Comparison of ENCODE assay signal across 9 mouse cellular contexts in the genomic region with DNA sequence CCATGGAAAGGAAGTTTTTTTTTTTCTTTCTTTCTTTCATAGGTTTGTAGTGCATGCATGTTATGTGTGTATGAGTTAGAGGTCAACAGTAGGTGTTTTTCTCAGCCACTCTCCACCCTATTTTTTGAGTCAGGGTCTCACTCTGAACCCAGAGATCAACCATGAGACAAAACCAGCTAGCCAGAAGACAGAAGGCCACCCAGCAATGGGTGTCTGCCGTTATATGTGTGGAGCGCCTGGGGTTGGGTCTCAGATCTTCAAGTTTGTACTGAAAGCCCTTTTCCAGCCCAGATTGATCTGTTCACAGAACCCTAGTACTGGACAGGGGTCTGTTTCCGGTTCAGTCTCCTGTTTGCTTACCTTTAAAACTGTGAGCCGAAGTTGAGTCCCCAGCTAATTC.
DNase-seq lines count a peak whose midpoint lies in the region; ATAC-seq and TF ChIP-seq lines count a peak whose summit lies in the region.
"Had no signal": no experiment of that assay in that cellular context is flagged by ENCODE, and none has a peak within 500 bp of the region (broad histone marks: within the 10 kb centered on the region; RNA-seq: fewer than 3 reads in every experiment).

No protein-coding gene starts in this region.

- peaks cover 36% of the 10 kb centered on the region for H3K4me1 ChIP-seq in heart, postnatal 0 days (ENCODE audit: control insufficient read depth, insufficient read depth)
- peaks cover 25% of the 10 kb centered on the region for H3K4me1 ChIP-seq in neural tube, embryonic 12.5 days
- H3K4me1 ChIP-seq in hindbrain, embryonic 15.5 days (replicated peaks), result peaks cover 22% of the 10 kb centered on the region
- H3K4me1 ChIP-seq in stomach, embryonic 16.5 days (ENCODE audit: control insufficient read depth, insufficient read depth, low read length), result peaks cover 24% of the 10 kb centered on the region

- peak overlapping the region; percentile 77 for H3K27ac ChIP-seq in heart, postnatal 0 days (ENCODE audit: low read depth)
- no peak overlapping the region for H3K27ac ChIP-seq in neural tube, embryonic 12.5 days
- H3K27ac ChIP-seq in hindbrain, embryonic 15.5 days (replicated peaks), result peak overlapping the region; percentile 27; the same call in 1 of the 2 replicates
- H3K27ac ChIP-seq in stomach, embryonic 16.5 days (ENCODE audit: low read length), result peak overlapping the region; percentile 31

- no peak for DNase-seq in heart, postnatal 0 days (ENCODE audit: low spot score)
- no peak for DNase-seq in heart, postnatal 14 days
- DNase-seq in neural tube, embryonic 10.5 days (ENCODE audit: extremely low spot score, low spot score), result no peak
- DNase-seq in layer of hippocampus, adult 8-10 months (ENCODE audit: low spot score in 2 of 2), result no peak
- DNase-seq: thymus, postnatal 25 days had no signal

- no peak for ATAC-seq in heart, postnatal 0 days (ENCODE audit: insufficient read depth, low read depth)
- ATAC-seq in neural tube, embryonic 12.5 days (ENCODE audit: low FRiP score, low read depth), result no peak; the same call in 1 of the 2 replicates
- ATAC-seq in hindbrain, embryonic 15.5 days (ENCODE audit: low FRiP score, low read depth), result no peak
- ATAC-seq in stomach, embryonic 16.5 days (ENCODE audit: insufficient read depth, low FRiP score), result no peak

- no peaks in the 10 kb centered on the region for H3K27me3 ChIP-seq in heart, postnatal 0 days (ENCODE audit: control insufficient read depth, insufficient read depth, low read length)
- no peaks in the 10 kb centered on the region for H3K27me3 ChIP-seq in neural tube, embryonic 12.5 days (replicated peaks)
- no peaks in the 10 kb centered on the region for H3K27me3 ChIP-seq in hindbrain, embryonic 15.5 days
- no peaks in the 10 kb centered on the region for H3K27me3 ChIP-seq in stomach, embryonic 16.5 days (ENCODE audit: control insufficient read depth, insufficient read depth, low read length)
- H3K27me3 ChIP-seq: embryonic facial prominence, embryonic 15.5 days had no signal

- no peaks in the 10 kb centered on the region for H3K9me3 ChIP-seq in heart, postnatal 0 days (replicated peaks; ENCODE audit: control insufficient read depth, low read length)
- H3K9me3 ChIP-seq in neural tube, embryonic 12.5 days, result no peaks in the 10 kb centered on the region
- H3K9me3 ChIP-seq in hindbrain, embryonic 15.5 days, result no peaks in the 10 kb centered on the region
- H3K9me3 ChIP-seq in stomach, embryonic 16.5 days (replicated peaks; ENCODE audit: control insufficient read depth, low read length), result no peaks in the 10 kb centered on the region
- H3K9me3 ChIP-seq: embryonic facial prominence, embryonic 15.5 days had no signal

- no peak for TF ChIP-seq CTCF in heart, postnatal 0 days (IDR thresholded peaks at IDR 0.05; ENCODE audit: low read depth)

- H3K4me2 ChIP-seq in heart, postnatal 0 days (ENCODE audit: low read depth, low read length), result peak overlapping the region; percentile 25; the same call in 1 of the 2 replicates
- H3K4me2 ChIP-seq in neural tube, embryonic 12.5 days (replicated peaks), result 0 out of 2 replicates have a peak overlapping the region, but pooled peaks have one; percentile 2
- no peak overlapping the region for H3K4me2 ChIP-seq in hindbrain, embryonic 15.5 days
- no peak overlapping the region for H3K4me2 ChIP-seq in stomach, embryonic 16.5 days (ENCODE audit: low read depth, low read length)
- H3K4me2 ChIP-seq: embryonic facial prominence, embryonic 15.5 days had no signal

- no peak for TF ChIP-seq EP300 in heart, postnatal 0 days (IDR thresholded peaks at IDR 0.05; ENCODE audit: low read depth)

- no peak overlapping the region for H3K4me3 ChIP-seq in heart, postnatal 0 days (ENCODE audit: low read depth, low read length)
- no peak overlapping the region for H3K4me3 ChIP-seq in neural tube, embryonic 12.5 days
- no peak overlapping the region for H3K4me3 ChIP-seq in hindbrain, embryonic 15.5 days
- no peak overlapping the region for H3K4me3 ChIP-seq in stomach, embryonic 16.5 days (replicated peaks; ENCODE audit: low read length)
- H3K4me3 ChIP-seq: embryonic facial prominence, embryonic 15.5 days had no signal

- H3K36me3 ChIP-seq in heart, postnatal 0 days (replicated peaks; ENCODE audit: control insufficient read depth, insufficient read depth, low read length), result no peaks in the 10 kb centered on the region
- H3K36me3 ChIP-seq in neural tube, embryonic 12.5 days, result no peaks in the 10 kb centered on the region
- no peaks in the 10 kb centered on the region for H3K36me3 ChIP-seq in hindbrain, embryonic 15.5 days
- H3K36me3 ChIP-seq in stomach, embryonic 16.5 days (ENCODE audit: control insufficient read depth, insufficient read depth, low read length), result no peaks in the 10 kb centered on the region
- H3K36me3 ChIP-seq: embryonic facial prominence, embryonic 15.5 days had no signal

- WGBS in heart, postnatal 0 days, result 77% methylated on average over 4 of the region's 4 CpGs
- 77% methylated on average over 4 of the region's 4 CpGs for WGBS in neural tube, embryonic 12.5 days
- WGBS in hindbrain, embryonic 15.5 days, result 68% methylated on average over 4 of the region's 4 CpGs
- 71% methylated on average over 4 of the region's 4 CpGs for WGBS in stomach, embryonic 16.5 days

- intact Hi-C loops in heart, postnatal 14 days (cut with DNase I), result loop anchor here (2.0 kb wide), 2 partner anchors 27 to 89 kb away; a partner anchor contains a TSS

- H3K9ac ChIP-seq in heart, postnatal 0 days (replicated peaks; ENCODE audit: low read depth, low read length), result no peak overlapping the region
- H3K9ac ChIP-seq in neural tube, embryonic 12.5 days, result no peak overlapping the region
- no peak overlapping the region for H3K9ac ChIP-seq in hindbrain, embryonic 15.5 days
- no peak overlapping the region for H3K9ac ChIP-seq in stomach, embryonic 16.5 days (ENCODE audit: low read length)
- H3K9ac ChIP-seq: embryonic facial prominence, embryonic 15.5 days had no signal

Comparison
In these comparisons a context has a peak if more than half of its experiments do, and no peak if none do; other contexts are left out.
1. H3K4me2 ChIP-seq: peak in heart, postnatal 0 days (single experiment) and neural tube, embryonic 12.5 days (single experiment); none in hindbrain, embryonic 15.5 days (single experiment) and stomach, embryonic 16.5 days (single experiment).